Mouse (Mus musculus): ENCODE results near the gene Smu1.
"Not testable (repeated sequence)": the region's sequence is repeated elsewhere in the genome, so short reads cannot be mapped to it uniquely, and the experiment has no call there.

Gene Smu1

GRCm38 (mm10) chr4:40757780-40758420 lies at the start of gene Smu1:
Gene Smu1 (minus strand): TSS chr4:40757923.
- CTCF ChIA-PET, result interaction anchor here (0.6 kb wide), 1 partner anchor 32 kb away, joined by 3 read pairs; no protein-coding TSS in a partner anchor

- CTCF ChIA-PET, result interaction anchor here (1.0 kb wide), 1 partner anchor 13 kb away, joined by 3 read pairs; no protein-coding TSS in a partner anchor
Measured at GRCm38 (mm10) chr4:40807382-40807781, 49.7 kb upstream of the Smu1 start.

GRCm38 (mm10) chr4:40805401-40805800 lies 47.7 kb upstream of the Smu1 start:
- CTCF ChIA-PET, result no interaction called here

- CTCF ChIA-PET, result no interaction called here
Measured at GRCm38 (mm10) chr4:40802787-40803186, 45.1 kb upstream of the Smu1 start.

GRCm38 (mm10) chr4:40801908-40802307 lies 44.2 kb upstream of the Smu1 start:
- CTCF ChIA-PET, result no interaction called here

- CTCF ChIA-PET, result interaction anchor here (0.6 kb wide), 1 partner anchor 115 kb away, joined by 4 read pairs; no protein-coding TSS in a partner anchor
Measured at GRCm38 (mm10) chr4:40800873-40801272, 43.1 kb upstream of the Smu1 start.

GRCm38 (mm10) chr4:40798833-40799555 lies 41.3 kb upstream of the Smu1 start:
- CTCF ChIA-PET, result not testable (repeated sequence)

GRCm38 (mm10) chr4:40795761-40796160 lies 38.0 kb upstream of the Smu1 start:
- CTCF ChIA-PET, result interaction anchor here (0.6 kb wide), 1 partner anchor 15 kb away, joined by 4 read pairs; no protein-coding TSS in a partner anchor

GRCm38 (mm10) chr4:40794320-40794719 lies 36.6 kb upstream of the Smu1 start:
- CTCF ChIA-PET, result interaction anchor here (1.0 kb wide), 1 partner anchor 14 kb away, joined by 3 read pairs; no protein-coding TSS in a partner anchor

GRCm38 (mm10) chr4:40791176-40791575 lies 33.5 kb upstream of the Smu1 start:
- CTCF ChIA-PET, result no interaction called here

- CTCF ChIA-PET, result interaction anchor here (1.0 kb wide), 1 partner anchor 36 kb away, joined by 3 read pairs; no protein-coding TSS in a partner anchor
Measured at GRCm38 (mm10) chr4:40786578-40786977, 28.9 kb upstream of the Smu1 start.

- CTCF ChIA-PET, result no interaction called here
Measured at GRCm38 (mm10) chr4:40785620-40786166, 28.0 kb upstream of the Smu1 start.

GRCm38 (mm10) chr4:40784556-40785169 lies 26.9 kb upstream of the Smu1 start:
- CTCF ChIA-PET, result no interaction called here

GRCm38 (mm10) chr4:40783049-40783448 lies 25.3 kb upstream of the Smu1 start:
- CTCF ChIA-PET, result no interaction called here

- CTCF ChIA-PET, result no interaction called here
Measured at GRCm38 (mm10) chr4:40781797-40782495, 24.2 kb upstream of the Smu1 start.

- CTCF ChIA-PET, result interaction anchor here (0.6 to 0.8 kb wide), 4 partner anchors 9 to 642 kb away, joined by 3 to 6 read pairs (median 4); no protein-coding TSS in a partner anchor
Measured at GRCm38 (mm10) chr4:40781143-40781542, 23.4 kb upstream of the Smu1 start.

GRCm38 (mm10) chr4:40778656-40779055 lies 20.9 kb upstream of the Smu1 start:
- CTCF ChIA-PET, result interaction anchor here (0.6 to 1.2 kb wide), 2 partner anchors 66 to 301 kb away, joined by 3 read pairs; no protein-coding TSS in a partner anchor

- CTCF ChIA-PET, result no interaction called here
Measured at GRCm38 (mm10) chr4:40777116-40777515, 19.4 kb upstream of the Smu1 start.

- CTCF ChIA-PET, result no interaction called here
Measured at GRCm38 (mm10) chr4:40776416-40776815, 18.7 kb upstream of the Smu1 start.

GRCm38 (mm10) chr4:40774279-40775259 lies 16.8 kb upstream of the Smu1 start:
- CTCF ChIA-PET, result interaction anchor here (0.5 to 1.9 kb wide), 3 partner anchors 40 to 235 kb away, joined by 4 to 12 read pairs (median 8); no protein-coding TSS in a partner anchor

All from spleen, embryonic (tissue).